Mouse (Mus musculus): ENCODE data around the gene Nbea. TPM values are rescaled to one million over a fixed set of nuclear protein-coding genes. Genes with fewer than 3 reads are reported as not detected.

Nbea gene
- total RNA-seq, 2 experiments from 2014 or later = 198 to 199 TPM

- DNase-seq (ENCODE audit: low spot score in 2 of 2) = no peak
- intact Hi-C loops (cut with DNase I) = no loop called here
These were observed 408.3 kb downstream of the Nbea start for GRCm38 (mm10) chr3:55775245-55775644.

GRCm38 (mm10) chr3:55774203-55774602, 409.3 kb downstream of the Nbea start:
- intact Hi-C loops (cut with DNase I) = no loop called here
- no peak for DNase-seq (ENCODE audit: low spot score in 2 of 2)

- no peak for DNase-seq (ENCODE audit: low spot score in 2 of 2)
- intact Hi-C loops (cut with DNase I) = no loop called here
These were observed 414.2 kb downstream of the Nbea start for GRCm38 (mm10) chr3:55769308-55769707.

DNA sequence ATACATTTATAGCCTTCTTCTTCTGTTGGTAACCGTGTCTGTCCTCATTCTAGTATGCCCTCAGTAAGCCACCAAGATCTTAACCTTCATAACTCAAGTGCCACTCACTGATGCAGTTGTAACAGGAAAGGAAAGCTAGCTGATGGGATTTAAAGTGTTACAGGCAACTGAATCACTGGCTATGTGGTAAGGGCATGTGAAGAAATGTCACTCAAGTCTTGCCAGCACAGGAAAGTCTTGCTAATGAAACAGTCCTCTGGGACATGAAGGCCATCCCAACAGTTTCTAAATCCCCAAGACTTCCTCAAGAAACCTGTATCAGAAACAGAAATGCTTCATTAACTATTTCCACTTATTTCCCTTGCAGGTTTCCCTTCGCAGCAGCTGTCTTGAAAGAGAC, 414.8 kb downstream of the Nbea start:
- DNase-seq (ENCODE audit: low spot score in 2 of 2) = no peak
- intact Hi-C loops (cut with DNase I) = no loop called here

GRCm38 (mm10) chr3:55763591-55763990, 419.9 kb downstream of the Nbea start:
- intact Hi-C loops (cut with DNase I) = no loop called here
- DNase-seq (ENCODE audit: low spot score in 2 of 2) = no peak

- intact Hi-C loops (cut with DNase I) = no loop called here
- DNase-seq (ENCODE audit: low spot score in 2 of 2) = no peak
These were observed 425.2 kb downstream of the Nbea start for GRCm38 (mm10) chr3:55758297-55758696.

- DNase-seq (ENCODE audit: low spot score in 2 of 2) = no peak
- intact Hi-C loops (cut with DNase I) = no loop called here
These were observed 426.8 kb downstream of the Nbea start for GRCm38 (mm10) chr3:55756602-55757190.

DNA sequence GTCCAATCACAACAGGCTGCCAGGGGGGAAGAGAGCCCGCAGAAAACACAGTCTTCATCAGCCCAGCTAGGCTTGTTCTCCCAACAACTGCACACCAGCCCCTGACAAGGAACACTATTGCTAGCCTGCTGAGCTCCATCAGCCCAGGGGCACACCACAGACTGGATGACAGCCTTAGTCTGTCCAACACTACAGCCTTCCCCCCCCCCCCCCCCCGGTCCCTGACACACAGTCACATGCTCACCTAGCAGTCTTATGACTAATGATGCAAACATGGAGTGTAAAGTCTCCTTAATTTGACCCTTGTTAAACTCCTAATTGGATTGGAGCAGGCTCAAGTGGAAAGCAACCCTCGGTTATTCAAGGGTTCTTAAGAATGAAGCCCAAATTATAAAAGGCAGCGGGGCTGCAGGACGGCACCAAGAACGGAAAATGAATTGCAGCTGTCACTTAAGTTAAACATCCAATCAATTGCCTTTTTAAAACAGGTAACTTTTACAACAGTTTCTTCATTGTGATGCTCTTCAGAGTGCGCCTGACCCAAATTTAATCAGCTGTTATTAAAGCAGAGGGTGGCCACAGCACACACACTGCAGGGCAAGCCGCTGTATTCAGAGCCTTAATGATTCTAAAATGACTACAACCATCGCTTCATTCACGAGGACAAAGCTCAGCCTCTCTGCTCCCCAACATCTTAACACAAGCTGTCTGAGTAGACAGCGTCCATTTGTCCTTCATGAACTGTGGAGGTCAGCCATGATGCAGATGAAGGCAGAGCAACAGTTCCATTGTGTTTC, 427.5 kb downstream of the Nbea start:
- intact Hi-C loops (cut with DNase I) = no loop called here
- no peak for DNase-seq (ENCODE audit: low spot score in 2 of 2)

DNA sequence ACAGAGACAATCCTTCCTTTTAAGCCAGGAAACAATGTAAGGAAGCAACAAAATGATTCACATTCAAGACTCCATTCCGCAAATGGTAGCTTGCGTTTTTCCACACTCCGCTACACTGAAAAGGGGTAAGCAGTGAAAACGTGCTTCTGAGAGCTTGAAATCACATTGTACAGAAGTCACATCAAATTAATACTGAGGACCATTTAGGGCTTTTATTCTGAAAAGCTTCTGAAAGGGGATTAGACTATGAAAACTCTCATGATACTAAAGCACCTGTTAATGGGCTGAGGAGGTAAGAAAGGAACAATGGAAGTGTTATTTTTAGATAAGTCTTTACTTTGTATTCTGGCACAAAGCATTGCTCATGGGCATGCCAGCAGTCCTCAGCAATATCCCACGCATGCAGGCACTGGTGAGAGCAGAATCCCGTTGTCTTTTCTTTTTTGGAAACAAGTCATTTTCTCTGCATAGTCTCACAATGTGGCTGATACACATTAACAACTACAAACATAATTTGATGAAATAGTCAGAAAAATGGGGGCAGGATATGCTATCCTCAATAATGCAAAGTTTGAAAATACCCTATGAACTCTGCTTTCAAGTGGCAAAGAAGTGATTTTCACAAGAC, 428.4 kb downstream of the Nbea start:
- DNase-seq (ENCODE audit: low spot score in 2 of 2) = no peak
- intact Hi-C loops (cut with DNase I) = no loop called here

- no peak for DNase-seq (ENCODE audit: low spot score in 2 of 2)
- intact Hi-C loops (cut with DNase I) = no loop called here
These were observed 429.6 kb downstream of the Nbea start for GRCm38 (mm10) chr3:55753872-55754271.

DNA sequence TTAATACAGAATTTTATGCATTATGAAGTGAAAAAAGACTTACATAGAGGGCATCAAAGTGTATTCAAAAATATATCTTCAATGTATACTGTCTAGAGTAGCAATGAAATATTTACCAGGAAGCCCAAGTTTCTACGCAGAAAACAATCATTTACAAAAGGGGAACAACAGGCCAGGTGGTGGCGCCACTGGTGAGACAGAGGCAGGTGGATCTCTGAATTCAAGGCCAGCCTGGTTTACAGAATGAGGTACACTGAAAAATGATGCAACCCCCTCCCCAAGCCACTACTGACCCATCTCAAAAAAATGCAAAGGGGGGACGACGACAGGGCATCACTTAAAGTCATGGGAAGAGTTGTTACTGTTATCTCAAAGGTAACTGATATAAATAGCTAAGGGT, 430.9 kb downstream of the Nbea start:
- no peak for DNase-seq (ENCODE audit: low spot score in 2 of 2)
- intact Hi-C loops (cut with DNase I) = no loop called here

DNA sequence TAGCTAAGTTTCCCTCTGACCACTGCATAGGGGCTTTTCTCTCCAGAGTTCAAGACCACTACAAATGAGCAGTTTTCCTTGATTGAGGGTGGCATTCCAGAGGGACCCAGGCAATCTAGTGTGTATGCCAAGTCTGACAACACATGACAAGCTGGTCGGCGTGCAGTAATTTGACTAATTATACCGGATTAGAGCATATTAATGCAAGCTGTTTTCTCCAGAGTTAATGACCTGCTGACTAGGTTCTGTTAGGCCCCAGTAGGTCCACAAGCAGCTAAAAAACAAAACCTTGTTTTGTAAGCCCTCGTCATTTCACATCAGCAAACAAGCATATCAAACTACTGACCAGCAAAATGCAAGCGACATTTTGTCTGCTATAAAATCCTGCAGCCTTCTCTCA, 432.1 kb downstream of the Nbea start:
- intact Hi-C loops (cut with DNase I) = no loop called here
- DNase-seq (ENCODE audit: low spot score in 2 of 2) = no peak

DNA sequence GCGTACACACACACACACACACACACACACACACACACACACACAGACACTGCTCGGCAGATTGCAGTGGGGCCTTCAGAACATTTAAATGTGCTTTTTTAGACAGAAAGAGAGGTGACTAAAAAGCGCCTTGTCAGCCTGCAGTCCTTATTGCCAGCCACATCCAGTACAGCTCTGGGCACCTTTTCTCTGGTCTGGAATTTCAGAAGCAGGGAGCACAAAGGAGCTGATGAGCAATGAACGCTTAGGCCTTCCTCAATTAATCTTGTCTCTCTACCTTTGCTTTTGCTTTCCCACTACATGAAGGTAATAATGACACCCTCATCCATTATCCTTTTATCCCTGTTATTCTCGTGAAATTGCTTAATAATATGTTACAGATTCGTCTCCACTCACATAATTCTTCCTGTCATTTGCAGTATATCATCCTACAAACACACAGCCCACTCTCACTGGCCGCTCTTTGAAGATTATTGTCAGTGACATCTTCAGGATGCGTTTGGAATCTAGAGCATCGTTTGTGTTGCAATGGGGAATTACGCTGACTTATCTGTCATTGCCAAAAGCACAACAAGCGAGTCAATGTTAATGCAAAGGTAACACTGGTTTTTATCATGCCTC, 432.9 kb downstream of the Nbea start:
- peak in 1 of 2 experiments; percentile 52 for DNase-seq (ENCODE audit: low spot score in 2 of 2)
- intact Hi-C loops (cut with DNase I) = no loop called here

DNA sequence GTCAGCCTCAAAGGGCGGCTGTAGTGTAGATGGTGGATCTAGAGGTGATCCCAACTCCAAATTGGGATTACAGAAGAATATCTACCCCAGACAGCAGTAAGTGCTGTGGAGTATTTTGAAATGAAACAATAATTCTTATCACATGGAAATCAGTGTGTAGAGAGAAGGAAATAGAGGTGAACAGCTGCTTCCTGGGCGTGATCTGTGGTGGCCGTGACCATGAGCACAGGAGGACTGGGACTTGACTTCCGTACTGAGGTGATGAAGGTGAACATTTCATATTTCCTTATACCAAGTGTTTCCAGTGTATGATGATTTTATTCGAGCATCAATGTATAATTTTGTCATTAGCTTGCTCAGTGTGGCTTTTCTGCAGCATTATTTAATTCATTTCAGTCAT, 439.6 kb downstream of the Nbea start:
- intact Hi-C loops (cut with DNase I) = no loop called here
- no peak for DNase-seq (ENCODE audit: low spot score in 2 of 2)

GRCm38 (mm10) chr3:55742654-55743053, 440.8 kb downstream of the Nbea start:
- no peak for DNase-seq (ENCODE audit: low spot score in 2 of 2)
- intact Hi-C loops (cut with DNase I) = no loop called here

DNA sequence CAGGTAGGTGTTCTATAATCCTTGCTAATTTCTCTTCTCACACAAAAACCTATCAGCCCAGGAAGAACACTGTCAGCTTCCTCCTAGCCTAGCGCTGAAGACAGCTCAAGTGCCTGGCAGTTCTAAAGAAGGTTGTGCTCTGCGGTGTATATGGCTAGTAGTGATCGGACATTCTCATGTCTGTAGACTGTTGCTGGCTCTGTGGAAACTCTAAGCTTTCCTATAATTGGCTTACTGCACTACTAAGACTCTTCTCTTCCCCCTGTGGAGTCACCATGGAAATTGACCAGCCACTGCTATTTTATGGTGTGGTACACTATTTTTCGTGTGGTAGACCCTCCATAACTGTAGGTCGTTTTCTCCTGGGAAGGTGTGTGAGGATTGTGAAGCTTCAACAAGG, 441.3 kb downstream of the Nbea start:
- no peak for DNase-seq (ENCODE audit: low spot score in 2 of 2)
- intact Hi-C loops (cut with DNase I) = no loop called here

- intact Hi-C loops (cut with DNase I) = no loop called here
- no peak for DNase-seq (ENCODE audit: low spot score in 2 of 2)
These were observed 442.1 kb downstream of the Nbea start for GRCm38 (mm10) chr3:55741428-55741827.

DNA sequence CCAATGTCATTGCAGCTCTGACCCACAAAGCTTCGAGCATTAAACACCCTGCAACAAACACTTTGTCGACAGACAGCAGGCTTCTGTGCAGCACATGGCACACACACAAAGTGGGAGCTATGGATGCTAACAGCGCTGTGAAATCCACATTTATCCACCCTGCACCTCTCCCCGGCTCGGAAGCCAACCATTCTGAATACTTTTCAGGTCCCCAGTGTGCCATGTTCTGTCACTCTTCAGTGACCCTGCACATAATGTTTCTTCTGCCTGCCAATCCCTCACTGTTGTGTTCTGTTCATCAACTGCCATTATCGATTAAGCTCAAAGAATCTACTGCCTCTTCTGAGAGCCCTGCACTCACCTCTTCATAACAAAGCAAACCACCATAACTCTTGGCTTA, 449.8 kb downstream of the Nbea start:
- intact Hi-C loops (cut with DNase I) = no loop called here
- DNase-seq (ENCODE audit: low spot score in 2 of 2) = no peak

DNA sequence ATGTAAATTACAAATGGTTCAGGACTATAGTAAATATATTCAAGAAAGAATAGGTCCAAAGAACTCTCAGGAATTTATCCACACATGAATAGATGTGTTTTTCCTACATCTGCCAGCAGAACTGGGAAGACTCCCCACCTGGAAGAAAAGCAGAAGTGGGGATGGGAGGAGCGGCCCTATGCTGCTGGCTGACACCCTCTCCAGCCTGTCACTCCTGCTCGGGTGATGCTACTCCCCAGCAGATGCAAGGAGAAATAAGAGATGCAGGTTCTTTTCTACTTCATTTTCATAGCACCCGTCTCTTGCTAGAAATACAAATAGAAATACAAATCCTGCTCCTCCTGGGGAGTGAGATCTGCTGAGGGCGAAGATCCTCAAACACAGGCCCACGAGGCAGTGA, 453.0 kb downstream of the Nbea start:
- DNase-seq (ENCODE audit: low spot score in 2 of 2) = no peak
- intact Hi-C loops (cut with DNase I) = no loop called here

DNA sequence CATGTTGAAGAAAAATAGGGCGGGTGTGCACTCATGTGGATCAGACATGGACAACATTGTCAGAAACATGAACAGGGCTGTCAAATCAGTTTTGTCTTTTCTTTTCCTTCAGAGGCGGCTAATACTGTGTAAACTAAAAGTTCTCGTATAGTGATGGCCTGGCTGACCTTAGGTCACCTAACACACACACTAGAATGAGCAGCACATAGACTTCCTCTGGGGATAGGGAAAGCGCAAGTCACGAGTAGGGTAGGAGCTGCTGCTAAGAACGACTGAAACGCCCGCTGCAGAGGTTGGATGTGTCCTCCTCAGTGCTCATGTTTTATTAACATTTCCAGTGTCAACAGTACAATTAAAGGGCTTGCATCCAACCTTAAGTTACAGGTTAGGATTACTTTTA, 453.4 kb downstream of the Nbea start:
- intact Hi-C loops (cut with DNase I) = no loop called here
- no peak for DNase-seq (ENCODE audit: low spot score in 2 of 2)

DNA sequence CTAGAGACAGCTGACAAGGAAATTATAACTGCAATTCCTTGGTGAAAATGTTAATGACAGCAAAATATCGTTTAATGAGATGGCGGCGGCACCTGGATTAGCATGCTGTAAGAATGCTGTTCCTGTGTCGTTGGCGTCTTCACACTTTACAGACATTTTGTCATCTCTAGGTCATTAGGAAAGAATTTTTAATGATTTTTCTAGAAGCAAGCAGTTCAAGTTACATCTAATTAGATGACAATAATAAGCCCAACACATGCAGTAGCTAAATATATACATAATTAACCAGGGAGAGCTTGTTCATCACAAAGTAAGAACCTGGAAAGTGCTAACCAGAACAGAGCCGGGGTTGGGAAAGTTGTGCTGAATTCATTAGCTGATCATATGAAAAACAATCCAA, 469.2 kb downstream of the Nbea start:
- intact Hi-C loops (cut with DNase I) = no loop called here
- DNase-seq (ENCODE audit: low spot score in 2 of 2) = no peak

All from left cerebral cortex, postnatal 14 days (tissue).